Mouse (Mus musculus) embryo, embryonic 10 days (tissue): Measurements from ENCODE around the gene Srp68.

Experiments
- DNase-seq: peaks from one replicate; pipeline ENCODE4 v3.0.0-alpha.2; 2015; ENCODE audit warnings: low spot score

The Srp68 gene

DNA sequence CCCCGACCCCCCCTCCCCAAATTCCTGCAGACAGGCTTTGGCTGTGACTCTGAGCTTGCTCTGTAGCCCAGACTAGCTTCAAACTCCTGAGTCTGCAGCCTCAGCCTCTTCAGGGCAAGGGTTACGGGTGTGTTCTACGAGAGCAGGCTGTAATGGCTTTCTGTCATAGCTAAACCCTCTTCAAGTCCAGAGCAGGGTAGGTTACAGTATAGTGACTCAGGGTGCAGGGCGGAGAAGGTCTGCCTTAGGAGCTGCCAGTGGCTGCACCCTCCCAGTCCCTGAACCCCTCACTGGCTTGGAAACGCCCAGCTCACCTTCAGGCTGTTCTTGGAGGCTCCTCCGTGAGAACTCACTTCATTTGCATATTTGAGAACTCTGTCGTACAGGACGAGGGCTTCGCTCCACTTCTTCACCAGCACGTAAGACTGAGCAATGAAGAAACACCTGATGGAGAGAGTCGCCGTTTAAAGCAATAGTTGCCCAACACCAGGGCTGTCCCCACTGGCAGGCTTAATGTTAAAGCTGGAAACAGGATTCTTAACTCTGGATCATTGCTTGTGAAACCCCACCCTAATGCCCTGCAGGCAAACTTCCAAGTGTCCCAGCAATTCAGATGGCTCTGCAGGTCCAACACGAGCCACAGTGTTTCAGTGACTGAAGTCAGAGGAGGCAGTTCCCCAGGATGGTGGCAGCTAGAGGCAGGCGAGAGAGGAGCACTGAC, 26.4 kb downstream of the Srp68 start:
- no peak for DNase-seq

- no peak for DNase-seq
These were observed 28.4 kb downstream of the Srp68 start for GRCm38 (mm10) chr11:116245616-116246015.

- DNase-seq, result no peak
These were observed 29.4 kb downstream of the Srp68 start for GRCm38 (mm10) chr11:116244580-116244979.

GRCm38 (mm10) chr11:116241744-116242235, 32.2 kb downstream of the Srp68 start:
- DNase-seq, result peak; percentile 80

DNA sequence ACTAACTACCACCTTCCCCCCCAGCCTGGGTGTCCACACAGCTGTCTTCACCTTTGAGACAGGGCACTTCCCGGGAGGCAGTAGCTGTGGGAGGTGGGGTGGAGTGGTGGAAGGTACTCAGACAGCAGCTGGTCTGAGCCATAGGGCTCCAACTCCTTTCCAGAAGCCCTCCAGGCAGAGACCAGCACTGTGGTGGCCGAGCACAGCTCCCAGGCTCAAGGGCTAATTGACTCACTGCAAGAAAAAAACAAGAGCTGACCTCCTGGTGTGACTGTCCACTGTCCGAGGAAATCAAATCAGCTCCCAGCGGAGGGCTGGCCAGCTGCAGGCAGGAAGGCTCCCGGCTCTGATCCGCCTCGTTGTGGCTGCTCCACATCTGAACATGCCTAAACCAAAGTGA, 34.2 kb downstream of the Srp68 start:
- peak; percentile 58 for DNase-seq

DNA sequence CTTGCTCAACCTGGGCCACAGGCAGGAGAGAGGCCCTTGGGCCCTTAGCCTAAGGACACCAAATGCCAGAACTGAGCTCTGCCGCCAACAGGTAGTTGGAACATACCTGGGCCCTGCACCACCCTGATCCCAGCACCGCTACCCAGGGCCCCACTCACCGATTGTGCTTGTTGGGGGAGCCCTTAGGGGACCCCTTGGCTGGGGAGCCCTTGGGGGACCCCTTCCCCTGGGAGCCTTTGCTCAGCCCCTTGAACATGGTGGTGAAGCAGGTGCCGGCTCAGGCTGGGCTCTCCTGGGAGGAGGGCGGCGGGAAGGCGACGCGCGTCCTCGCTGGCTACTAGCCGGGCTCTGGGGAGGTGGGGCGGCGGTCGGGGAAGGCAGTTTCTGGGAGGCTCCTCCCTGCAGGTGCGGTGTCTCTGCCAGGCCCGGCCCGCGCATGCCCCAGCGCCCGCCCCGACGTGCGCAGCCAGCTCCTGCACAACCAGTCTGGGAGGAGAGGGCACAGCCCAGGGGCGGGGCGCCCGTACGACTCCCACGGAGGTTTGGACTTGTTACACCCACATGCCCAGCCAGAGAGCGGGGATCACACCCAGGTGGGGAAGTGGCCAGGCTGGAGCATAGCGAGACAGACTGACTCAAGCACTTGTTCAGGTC, 36.1 kb downstream of the Srp68 start, which contains the start of gene Evpl:
Gene Evpl (minus strand): TSS at position 336 of the 654 bp plus-strand sequence.
- no peak for DNase-seq

GRCm38 (mm10) chr11:116234901-116235300, 39.1 kb downstream of the Srp68 start:
- no peak for DNase-seq

GRCm38 (mm10) chr11:116232427-116232826, 41.6 kb downstream of the Srp68 start:
- DNase-seq, result no peak

DNA sequence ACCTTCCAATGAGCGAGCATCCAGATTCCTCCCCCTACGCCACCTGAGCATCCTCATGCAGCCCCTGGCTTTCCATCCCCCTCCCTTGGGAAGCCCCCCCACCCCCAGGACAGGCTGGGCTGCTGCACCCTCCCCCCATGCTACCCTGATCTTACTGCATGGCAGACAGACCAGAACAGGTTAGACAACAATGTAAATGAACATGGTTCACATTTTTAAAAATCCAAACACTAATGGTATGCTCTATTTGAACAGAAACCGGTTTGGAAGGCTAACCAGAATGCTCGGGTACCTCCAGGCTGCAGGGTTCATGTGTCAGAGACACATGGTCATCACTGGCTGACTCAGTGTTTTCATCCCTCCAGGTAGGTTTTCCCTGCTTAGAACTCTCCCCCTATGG, 45.3 kb downstream of the Srp68 start:
- DNase-seq, result no peak

DNA sequence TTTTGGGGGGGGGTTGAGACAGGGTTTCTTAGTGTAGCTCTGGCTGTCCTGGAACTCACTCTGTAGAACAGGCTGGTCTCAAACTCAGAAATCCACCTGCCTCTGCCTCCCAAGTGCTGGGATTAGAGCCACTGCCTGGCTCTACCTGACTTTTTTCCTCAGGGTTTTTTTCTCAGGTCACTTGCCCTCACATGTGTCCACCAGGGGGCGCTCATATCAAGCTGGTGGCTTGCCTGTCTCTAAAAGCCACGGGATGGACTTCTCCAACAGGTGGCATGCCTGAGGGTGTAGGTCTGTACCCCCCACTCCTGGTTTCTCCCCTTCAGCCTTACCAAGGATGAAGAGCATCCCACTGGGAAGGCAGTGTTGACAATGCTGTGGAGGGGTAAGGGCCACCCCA, 47.6 kb downstream of the Srp68 start:
- peak; percentile 83 for DNase-seq

- no peak for DNase-seq
These were observed 51.3 kb downstream of the Srp68 start for GRCm38 (mm10) chr11:116222740-116223059.

DNA sequence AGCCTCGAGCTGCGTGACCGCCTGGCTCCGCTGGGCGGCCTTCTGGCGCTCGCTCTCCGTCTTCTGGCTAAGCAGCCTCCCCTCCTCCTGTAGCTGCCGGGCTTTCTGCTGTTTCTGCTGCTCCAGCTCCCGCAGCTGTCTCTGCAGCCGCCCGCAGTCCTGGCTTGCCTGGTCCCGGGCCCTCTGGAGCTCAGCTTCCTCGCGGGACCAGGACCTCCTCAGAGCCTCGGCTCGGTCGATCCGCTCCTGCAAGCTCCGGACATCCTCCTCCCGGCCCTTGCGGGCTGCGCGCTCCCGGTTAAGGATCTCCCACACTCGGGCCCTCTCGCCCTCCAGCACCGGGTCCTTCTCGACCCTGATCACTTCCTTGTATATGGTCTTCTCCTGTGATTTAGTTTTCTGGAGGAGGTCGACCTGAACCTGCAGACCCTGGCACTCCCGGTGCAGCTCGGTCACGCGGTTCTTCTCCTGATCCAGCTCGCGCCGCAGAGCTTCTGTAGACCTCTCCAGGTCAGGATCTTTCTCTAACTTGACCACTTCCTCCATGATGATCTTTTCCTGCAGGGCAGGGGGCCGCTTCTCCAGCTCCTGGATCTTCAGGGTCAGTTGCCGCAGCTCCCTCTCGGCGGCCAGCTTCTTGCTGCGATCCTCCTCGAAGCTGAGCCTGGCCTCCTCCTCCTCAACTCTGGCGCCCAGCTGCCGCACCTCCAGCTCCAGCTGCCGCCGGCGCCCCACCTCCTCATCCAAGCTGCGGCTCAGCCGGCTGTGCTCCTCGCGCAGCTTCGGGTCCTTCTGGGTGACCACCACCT, 51.9 kb downstream of the Srp68 start:
- DNase-seq, result peak; percentile 67

GRCm38 (mm10) chr11:116219885-116220284, 54.1 kb downstream of the Srp68 start:
- DNase-seq, result peak; percentile 76

GRCm38 (mm10) chr11:116218737-116219400, 55.1 kb downstream of the Srp68 start:
- DNase-seq, result peak; percentile 62

DNA sequence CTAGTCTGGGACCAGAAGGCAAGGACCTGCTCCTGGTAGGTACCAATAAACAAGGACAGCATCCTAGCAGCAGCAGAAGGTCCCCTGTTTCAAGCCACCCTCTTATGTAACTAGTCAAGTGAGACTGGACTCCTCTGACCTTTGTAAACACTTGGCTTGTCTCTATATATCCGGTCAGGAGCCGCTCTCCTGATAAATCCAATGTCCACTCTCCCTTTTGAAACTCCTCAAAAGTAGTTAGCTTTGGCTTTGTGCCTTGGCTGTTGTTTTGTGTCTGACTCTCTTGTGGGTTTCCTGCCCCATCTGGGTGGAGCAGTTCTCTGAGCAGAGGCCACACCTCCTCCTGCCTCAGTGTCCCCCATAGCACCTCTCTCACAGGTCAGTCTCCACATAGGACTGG, 55.8 kb downstream of the Srp68 start:
- DNase-seq, result no peak

DNA sequence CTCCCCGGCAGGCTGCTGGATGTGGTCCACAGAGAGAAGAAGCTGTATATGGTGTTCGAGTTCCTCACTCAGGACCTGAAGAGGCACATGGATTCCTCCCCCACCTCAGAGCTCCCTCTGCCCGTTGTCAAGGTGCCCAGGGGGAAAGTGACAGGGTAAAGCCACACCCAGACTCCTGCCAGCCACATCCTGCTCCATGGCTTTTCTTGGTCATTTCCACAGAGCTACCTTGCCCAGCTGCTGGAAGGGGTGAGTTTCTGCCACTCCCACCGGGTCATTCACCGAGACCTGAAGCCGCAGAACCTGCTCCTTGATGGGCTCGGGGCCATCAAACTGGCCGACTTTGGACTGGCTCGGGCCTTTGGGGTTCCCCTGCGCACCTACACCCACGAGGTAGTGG, 57.5 kb downstream of the Srp68 start:
- no peak for DNase-seq

- DNase-seq, result no peak
These were observed 58.0 kb downstream of the Srp68 start for GRCm38 (mm10) chr11:116215991-116216390.

GRCm38 (mm10) chr11:116215181-116215580, 58.8 kb downstream of the Srp68 start:
- DNase-seq, result no peak

DNA sequence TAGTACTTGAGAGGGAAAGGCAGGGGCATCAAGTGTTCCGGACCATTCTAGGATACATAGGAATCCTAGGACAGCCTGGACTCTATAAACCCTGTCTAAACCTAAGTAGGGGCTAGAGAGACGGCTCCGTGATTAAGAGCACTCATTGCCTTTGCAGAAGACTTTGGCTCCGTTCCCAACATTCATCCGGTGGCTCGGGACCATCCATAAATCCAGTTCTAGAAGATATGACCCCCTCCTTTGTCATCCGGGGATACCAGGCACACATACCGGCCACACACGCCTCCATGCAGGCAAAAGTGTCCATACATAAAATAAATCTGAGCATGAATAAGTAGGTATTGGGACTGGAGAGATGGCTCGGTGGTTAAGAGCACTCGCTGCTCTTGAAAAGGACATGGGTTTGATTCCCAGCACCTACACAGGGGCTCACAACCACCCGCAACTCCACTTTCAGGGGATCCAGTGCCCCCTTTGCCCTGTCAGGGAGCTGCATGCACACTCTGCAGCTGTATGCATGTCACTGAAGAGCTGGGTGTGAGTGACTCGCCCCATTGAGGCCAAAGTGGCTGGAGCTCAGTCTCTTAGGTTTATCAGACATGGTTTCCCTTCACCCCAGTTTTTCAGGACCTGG, 60.0 kb downstream of the Srp68 start:
- no peak for DNase-seq

- DNase-seq, result no peak
These were observed 61.2 kb downstream of the Srp68 start for GRCm38 (mm10) chr11:116212847-116213246.

DNA sequence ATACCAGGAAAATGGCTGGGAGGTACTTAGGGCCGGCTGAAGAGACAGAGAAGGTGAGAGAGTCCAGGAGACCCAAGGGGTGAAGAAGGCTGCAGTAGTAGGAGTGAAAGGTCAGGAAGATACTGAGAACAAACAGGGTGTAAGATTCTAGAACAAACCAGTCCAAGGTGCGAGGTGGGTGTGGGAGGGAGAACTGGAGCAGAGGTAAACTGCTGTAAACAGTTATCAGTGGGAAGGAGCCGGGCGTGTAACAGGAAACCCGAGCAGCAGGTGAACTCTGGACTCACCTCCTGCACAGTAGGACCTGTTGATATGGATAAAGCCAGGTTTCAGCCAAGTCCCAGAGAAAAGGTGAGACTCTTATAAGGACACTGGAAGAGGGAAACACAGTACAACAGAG, 63.3 kb downstream of the Srp68 start:
- DNase-seq, result no peak

DNA sequence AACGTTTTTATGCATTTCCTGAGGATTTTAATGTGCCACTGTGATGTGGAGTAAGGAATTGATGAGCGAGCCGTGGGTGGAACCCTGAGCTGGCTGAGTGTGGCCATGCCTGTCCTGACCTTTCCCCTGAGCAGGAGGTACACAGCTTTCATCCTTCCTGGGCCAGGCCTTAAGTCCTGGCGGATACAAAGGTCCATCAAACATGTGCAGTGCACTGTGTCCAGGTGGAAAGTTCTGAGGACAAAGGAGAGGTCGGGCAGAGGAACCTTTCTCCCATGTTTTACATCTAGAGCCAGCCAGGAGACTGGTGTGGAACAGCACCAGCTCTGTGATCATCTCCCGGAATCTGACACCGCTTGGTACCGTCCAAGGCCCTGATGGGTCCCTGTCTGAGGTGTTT, 64.8 kb downstream of the Srp68 start:
- DNase-seq, result no peak
